Mouse (Mus musculus) cerebellum, adult (tissue): ENCODE results near the gene Ankrd27.
A peak's percentile ranks its signal among the peaks of the same experiment; 100 is the strongest.

Experiments used
- ATAC-seq: cut with Nextera tagmentation; 2 replicates; pipeline ENCODE4 v1.9.2; 2017; ENCODE audit warnings: mild to moderate bottlenecking, moderate library complexity, mixed read lengths; ENCODE audit not compliant: insufficient number of reproducible peaks, low FRiP score, low TSS enrichment

Gene Ankrd27

DNA sequence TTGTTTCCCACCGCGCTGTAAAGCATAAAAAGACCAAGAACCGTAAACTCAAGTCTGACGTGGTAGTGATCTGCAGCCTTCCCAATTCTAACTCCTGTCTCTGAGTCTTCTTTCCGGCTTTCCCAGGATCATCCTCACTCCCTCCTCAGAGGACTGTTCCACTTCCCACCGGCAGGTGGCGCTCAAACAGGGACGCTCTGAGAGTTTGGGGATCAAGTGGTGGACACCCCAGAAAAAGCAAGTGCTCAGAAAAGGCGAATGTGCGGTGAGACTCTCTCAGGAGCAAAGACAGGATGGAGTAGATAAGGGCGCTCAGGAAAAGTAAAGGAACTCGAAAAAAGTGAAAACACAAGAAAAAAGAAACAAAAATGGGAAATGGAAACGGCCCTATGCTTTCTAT, 100.7 kb downstream of the Ankrd27 start:
- ATAC-seq: peak; percentile 52; the same call in 1 of the 2 replicates

DNA sequence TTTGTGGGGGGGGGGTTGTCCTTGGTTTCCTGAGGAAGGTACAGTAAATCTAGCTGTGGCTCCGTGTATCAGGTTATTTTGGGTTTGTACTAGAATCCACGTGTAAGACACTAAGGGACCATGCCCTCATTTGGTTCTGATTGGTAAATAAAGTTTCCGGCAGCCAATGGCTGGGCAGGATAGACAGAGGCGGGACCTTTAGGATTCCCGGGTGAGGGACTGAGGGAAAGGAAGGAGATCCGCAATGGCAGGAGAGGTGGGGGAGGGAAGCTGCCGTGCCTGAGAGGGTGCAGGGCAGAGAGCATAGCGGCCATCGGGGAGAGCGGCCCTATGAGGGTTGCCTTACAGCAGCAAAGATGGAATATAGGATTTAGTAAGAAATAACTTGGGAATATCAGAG, 101.2 kb downstream of the Ankrd27 start:
- ATAC-seq: no peak

DNA sequence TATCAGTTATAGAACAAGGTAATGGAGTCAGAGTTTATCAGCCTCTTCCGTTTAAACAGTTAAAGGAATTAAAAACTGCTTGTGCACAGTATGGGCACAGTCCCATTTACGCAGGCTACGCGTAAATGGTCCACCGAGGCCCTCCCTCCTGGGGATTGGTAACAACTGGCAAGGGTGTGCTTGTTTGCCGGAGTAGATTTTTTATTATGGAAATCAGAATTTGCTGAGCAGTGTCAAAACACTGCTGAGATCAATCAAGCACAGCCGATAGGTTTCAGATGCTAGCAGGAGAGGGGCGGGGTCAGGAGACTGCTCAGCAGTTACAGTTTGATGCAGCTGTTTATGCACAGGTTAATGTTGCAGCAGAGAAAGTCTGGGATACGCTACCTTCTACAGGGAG, 102.2 kb downstream of the Ankrd27 start:
- ATAC-seq: no peak
